Mouse (Mus musculus) adrenal gland, postnatal 4 days (tissue): ENCODE data around the gene Olfr620. TPM values are rescaled to one million over a fixed set of nuclear protein-coding genes. Genes with fewer than 3 reads are reported as not detected.

Experiments used
- DNase-seq, 2 experiments: peaks; one replicate each; pipeline ENCODE4 v3.0.0; 2021 to 2022; ENCODE audit warnings: low spot score in 2 of 2, mixed read lengths in 2 of 2
- long read RNA-seq, 2 experiments: library from polyadenylated mRNA; stranded (forward); transcript quantifications; one replicate each; pipeline ENCODE4 v2.0.0; 2021
- microRNA-seq: library from miRNA; unstranded; fragments of <30 nt; microRNA quantifications from one replicate; pipeline ENCODE4 v1.2.0, GENCODE M21; 2021
- total RNA-seq, 2 experiments: library from RNA; stranded (reverse); gene quantifications; 2 replicates each; pipeline ENCODE4 v1.2.3; 2021

The Olfr620 gene
- total RNA-seq, result not detected
- long read RNA-seq, experiment 1, result 0 reads
- long read RNA-seq, experiment 2, result 0 reads

- no peak for DNase-seq
Measured at GRCm38 (mm10) chr7:103612434-103612833, at the start of gene Olfr620. Gene Olfr620 (minus strand): TSS chr7:103612534.

- no peak for DNase-seq
Measured at GRCm38 (mm10) chr7:103644070-103644469, 31.7 kb upstream of the Olfr620 start.

GRCm38 (mm10) chr7:103642602-103643001, 30.3 kb upstream of the Olfr620 start, which contains the start of gene Olfr622:
Gene Olfr622 (minus strand): TSS chr7:103642702.
- DNase-seq, result no peak

GRCm38 (mm10) chr7:103636795-103637194, 24.5 kb upstream of the Olfr620 start:
- no peak for DNase-seq

GRCm38 (mm10) chr7:103607425-103607824, 4.9 kb downstream of the Olfr620 start:
- DNase-seq, result no peak

DNA sequence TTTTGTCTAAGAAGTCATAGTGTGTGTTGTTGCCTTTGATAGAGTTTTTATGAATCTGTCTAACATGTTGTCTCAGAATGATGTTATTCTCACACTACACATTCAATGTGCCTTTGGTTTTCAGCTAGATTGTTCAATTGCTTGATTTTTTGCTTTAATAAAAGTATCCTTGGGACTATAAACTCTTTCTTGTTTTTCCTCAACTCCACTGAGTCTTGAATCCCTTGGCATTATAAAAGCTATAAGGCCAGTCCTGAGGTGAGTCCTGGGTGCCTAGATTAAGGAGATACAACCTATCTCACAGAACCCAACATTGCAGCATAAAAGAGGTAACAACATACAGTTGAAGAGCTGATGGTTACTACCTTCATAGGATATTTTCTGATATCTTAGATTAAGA, 12.1 kb downstream of the Olfr620 start, which contains the start of gene Olfr619:
Gene Olfr619 (plus strand): TSS at position 301 of the 400 bp plus-strand sequence.
- no peak for DNase-seq

GRCm38 (mm10) chr7:103589803-103590202, 22.5 kb downstream of the Olfr620 start, which contains the start of gene Olfr618:
Gene Olfr618 (plus strand): TSS chr7:103590103.
- no peak for DNase-seq

DNA sequence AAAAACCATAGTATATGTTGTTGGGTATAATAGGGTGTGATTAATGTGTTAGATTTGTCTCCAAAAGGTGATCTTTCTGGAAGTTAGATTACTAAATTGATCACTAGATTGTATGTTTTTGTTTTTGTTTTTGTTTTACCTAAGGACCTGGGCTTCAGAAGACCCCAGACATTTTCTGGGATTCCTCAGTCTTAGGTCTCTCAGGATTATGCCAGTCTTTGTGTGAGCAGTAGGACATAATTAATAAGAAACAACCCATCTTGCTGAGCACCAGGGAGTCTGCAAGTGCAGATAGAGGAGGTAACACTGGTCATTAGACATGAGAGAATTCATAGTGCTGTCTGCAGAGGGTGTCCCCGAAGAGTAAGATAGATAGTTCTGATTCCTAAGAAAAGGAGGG, 39.6 kb downstream of the Olfr620 start, which contains the start of gene Olfr617:
Gene Olfr617 (plus strand): TSS at position 301 of the 400 bp plus-strand sequence.
- no peak for DNase-seq

DNA sequence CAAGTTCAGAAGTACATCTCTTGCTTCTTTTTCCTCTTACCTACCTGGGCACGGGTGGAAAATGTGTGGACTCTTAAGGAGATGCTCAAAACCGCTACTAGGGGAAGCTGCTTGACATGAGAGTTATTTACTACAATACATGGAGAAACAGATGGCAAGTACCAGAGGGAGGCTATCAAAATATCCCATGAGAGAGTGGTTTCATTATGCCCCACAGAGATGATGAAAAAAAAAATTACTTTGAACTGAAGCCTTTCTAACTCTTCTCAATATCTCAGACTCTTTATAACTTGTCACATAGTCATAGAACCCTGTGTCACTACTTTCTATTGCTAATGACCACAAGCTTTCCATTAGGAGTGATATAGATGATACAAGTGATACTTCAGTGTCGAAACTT, 43.3 kb downstream of the Olfr620 start, which contains the start of gene Olfr616:
Gene Olfr616 (minus strand): TSS at position 101 of the 400 bp plus-strand sequence.
- DNase-seq, result no peak

DNA sequence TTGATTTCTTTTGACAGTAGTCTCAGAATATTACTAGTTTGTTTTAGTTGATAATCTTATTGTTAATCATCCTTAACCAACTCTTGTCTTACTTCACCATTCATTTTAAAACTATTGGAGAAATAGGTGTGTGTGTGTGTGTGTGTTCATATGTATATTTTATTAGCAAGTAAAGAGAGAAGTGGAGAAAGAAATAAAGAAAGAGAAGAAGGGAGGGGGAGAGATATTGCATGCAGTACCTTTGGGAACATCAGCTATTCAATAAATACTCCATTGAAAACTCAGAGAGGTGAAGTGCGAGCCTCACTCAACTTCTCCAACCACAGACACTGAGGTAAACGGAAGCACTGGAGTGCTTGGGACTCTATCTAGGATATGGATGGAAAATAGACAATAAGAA, 56.6 kb downstream of the Olfr620 start, which contains the start of gene Olfr615:
Gene Olfr615 (plus strand): TSS at position 301 of the 400 bp plus-strand sequence.
- DNase-seq, result no peak

Small RNAs within 50 kb of the gene (microRNA-seq; reads per million reads assigned to microRNA genes)
- not detected for gene Gm26506

Other genes with a start within 250 kb of the Olfr620 start
- not detected for gene Olfr601, start 249.9 kb downstream of the Olfr620 start, total RNA-seq
- gene Olfr603, start 226.4 kb downstream of the Olfr620 start, total RNA-seq, result not detected
- not detected for gene Usp17lc, start 197.5 kb downstream of the Olfr620 start, total RNA-seq
- gene Olfr605, start 167.1 kb downstream of the Olfr620 start, total RNA-seq, result not detected
- not detected for gene Olfr606, start 163.5 kb downstream of the Olfr620 start, total RNA-seq
- gene Olfr607, start 148.4 kb downstream of the Olfr620 start, total RNA-seq, result not detected
- gene Olfr608, start 142.7 kb downstream of the Olfr620 start, total RNA-seq, result not detected
- gene Olfr609, start 114.5 kb downstream of the Olfr620 start, total RNA-seq, result not detected
- gene Olfr610, start 100.4 kb downstream of the Olfr620 start, total RNA-seq, result not detected
- gene Olfr611, start 91.7 kb downstream of the Olfr620 start, total RNA-seq, result not detected
- gene Olfr612, start 69.8 kb downstream of the Olfr620 start, total RNA-seq, result not detected
- not detected for gene Olfr613, start 64.5 kb downstream of the Olfr620 start, total RNA-seq
- gene Olfr615, start 56.5 kb downstream of the Olfr620 start, total RNA-seq, result not detected
- gene Olfr616, start 43.4 kb downstream of the Olfr620 start, total RNA-seq, result not detected
- not detected for gene Olfr617, start 39.5 kb downstream of the Olfr620 start, total RNA-seq
- gene Olfr618, start 22.4 kb downstream of the Olfr620 start, total RNA-seq, result not detected
- not detected for gene Olfr619, start 12.0 kb downstream of the Olfr620 start, total RNA-seq
- gene Olfr622, start 30.2 kb upstream of the Olfr620 start, total RNA-seq, result not detected
- not detected for gene Olfr623, start 51.2 kb upstream of the Olfr620 start, total RNA-seq
- gene Olfr624, start 58.7 kb upstream of the Olfr620 start, total RNA-seq, result under 1 TPM in 1 of 2 experiments, not detected in 1; 0.06 TPM
- gene Olfr625-ps1, start 70.2 kb upstream of the Olfr620 start, total RNA-seq, result not detected
- not detected for gene Olfr243, start 102.1 kb upstream of the Olfr620 start, total RNA-seq
- gene Olfr628, start 117.8 kb upstream of the Olfr620 start, total RNA-seq, result not detected
- not detected for gene Olfr629, start 132.4 kb upstream of the Olfr620 start, total RNA-seq
- not detected for gene Olfr630, start 144.8 kb upstream of the Olfr620 start, total RNA-seq
- not detected for gene Olfr69, start 159.1 kb upstream of the Olfr620 start, total RNA-seq
- not detected for gene Olfr68, start 167.2 kb upstream of the Olfr620 start, total RNA-seq
- not detected for gene Olfr67, start 179.3 kb upstream of the Olfr620 start, total RNA-seq
- 100 to 1,000 TPM; 618 to 940 TPM for gene Hbb-bt, start 201.5 kb upstream of the Olfr620 start, total RNA-seq
- gene Hbb-bs, start 215.6 kb upstream of the Olfr620 start, total RNA-seq, result 1,000 to 10,000 TPM; 4,172 to 4,820 TPM
- not detected for gene Hbb-bh2, start 228.0 kb upstream of the Olfr620 start, total RNA-seq
- gene Hbb-bh1, start 230.6 kb upstream of the Olfr620 start, total RNA-seq, result not detected
- gene Hbb-y, start 240.7 kb upstream of the Olfr620 start, total RNA-seq, result not detected